Mouse (Mus musculus) ES-E14 (cell line): Measurements from ENCODE around the gene 4933403O08Rik. TPM values are rescaled to one million over a fixed set of nuclear protein-coding genes. Genes with fewer than 3 reads are reported as not detected.

Experiments used
- DNase-seq: peaks from one replicate; pipeline ENCODE4 v3.0.0-alpha.2; 2013; ENCODE audit warnings: low read depth, low spot score
- H3K27ac ChIP-seq: 2 replicates; pipeline ENCODE4 v1.5.1; 2012; ENCODE audit warnings: low read depth, mild to moderate bottlenecking, low read length, moderate library complexity, mixed read lengths; ENCODE audit not compliant: poor library complexity, insufficient read depth, severe bottlenecking
- H3K36me3 ChIP-seq: 2 replicates; pipeline ENCODE4 v1.6.1; 2012; ENCODE audit warnings: mild to moderate bottlenecking, low read length, moderate library complexity, mixed read lengths; ENCODE audit not compliant: control insufficient read depth, poor library complexity, insufficient read depth, severe bottlenecking
- H3K4me1 ChIP-seq, 2 experiments: fragments of 150-350 bp in 1 of 2; sonication (generic) in 1 of 2; 2 replicates each; pipeline ENCODE4 v1.6.1; 2012; ENCODE audit warnings: low read length in 2 of 2, mild to moderate bottlenecking in 1 of 2, mixed read lengths in 1 of 2; ENCODE audit not compliant: control insufficient read depth in 2 of 2, insufficient read depth in 2 of 2, poor library complexity in 1 of 2
- H3K4me3 ChIP-seq, 2 experiments: fragments of 150-350 bp in 1 of 2; sonication (generic) in 1 of 2; 2 replicates each; pipeline ENCODE4 v1.5.1; 2012; ENCODE audit warnings: low read length in 2 of 2, low read depth in 1 of 2, mild to moderate bottlenecking in 1 of 2, mixed read lengths in 1 of 2; ENCODE audit not compliant: insufficient read depth in 1 of 2, poor library complexity in 1 of 2, severe bottlenecking in 1 of 2
- H3K9ac ChIP-seq: 2 replicates; pipeline ENCODE4 v1.6.1; 2012; ENCODE audit warnings: low read depth, mild to moderate bottlenecking, low read length, mixed read lengths; ENCODE audit not compliant: poor library complexity, insufficient read depth, severe bottlenecking
- H3K9me3 ChIP-seq: fragments of 150-350 bp; sonication (generic); 2 replicates; pipeline ENCODE4 v1.6.1; 2012; ENCODE audit warnings: low read depth, mild to moderate bottlenecking, low read length; ENCODE audit not compliant: control insufficient read depth, insufficient read depth
- CHD2 ChIP-seq: IDR thresholded peaks from 2 replicates; pipeline ENCODE4 v1.6.1; 2014; ENCODE audit warnings: mild to moderate bottlenecking, low read depth, low read length, inconsistent platforms
- HCFC1 ChIP-seq: IDR thresholded peaks from 2 replicates; pipeline ENCODE4 v1.6.1; 2012; ENCODE audit warnings: low read length, inconsistent platforms, borderline replicate concordance; ENCODE audit not compliant: insufficient read depth
- MAFK ChIP-seq: IDR thresholded peaks from 2 replicates; pipeline ENCODE4 v1.6.1; 2014; ENCODE audit warnings: mild to moderate bottlenecking, low read depth, low read length, inconsistent platforms; ENCODE audit not compliant: insufficient read depth
- ZC3H11A ChIP-seq: IDR thresholded peaks from 2 replicates; pipeline ENCODE4 v1.6.1; 2012; ENCODE audit warnings: low read depth, mild to moderate bottlenecking, inconsistent platforms, low read length, borderline replicate concordance
- ZNF384 ChIP-seq: IDR thresholded peaks from 2 replicates; pipeline ENCODE4 v1.6.1; 2012; ENCODE audit warnings: low read depth, low read length, inconsistent platforms
- in situ Hi-C, 2 experiments: fragments of 600-800 bp; cut with MboI; formaldehyde crosslinking; loops; one replicate each; pipeline ENCODE4 v1.15.1; 2025; ENCODE audit warnings: low sequenced_read_pairs in 2 of 2, inconsistent platforms in 1 of 2; ENCODE audit not compliant: unreplicated experiment in 2 of 2
- total RNA-seq: library from RNA; depleted of rRNA; stranded (reverse); fragments of 300-350 nt; gene quantifications from 2 replicates; pipeline ENCODE4 v1.2.3, GENCODE M21; 2012; rRNA removed

4933403O08Rik gene
- 0.22 TPM in 1 of 2 replicates, not detected in the other for total RNA-seq

DNA sequence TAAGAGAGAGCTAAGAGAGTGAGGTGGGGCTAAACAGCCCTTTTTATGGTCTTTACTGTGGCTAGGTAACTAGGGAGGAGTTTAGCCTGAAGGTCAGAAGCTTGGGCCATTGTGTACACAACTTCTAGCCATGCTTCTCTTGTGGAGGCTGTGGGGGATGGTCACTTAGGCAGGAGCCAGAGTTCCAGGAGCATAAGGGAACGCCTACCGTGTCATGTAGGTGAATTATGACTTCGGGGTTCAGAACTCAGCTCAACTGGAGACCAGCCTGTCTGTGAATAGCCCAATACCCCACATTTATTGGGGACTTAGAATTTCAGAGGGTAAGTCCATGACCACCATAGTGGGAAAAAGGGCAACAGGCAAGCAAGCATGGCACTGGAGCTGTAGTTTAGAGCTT is at the start of gene 4933403O08Rik:
TSS of gene 4933403O08Rik (plus strand) at position 301 of the 400 bp plus-strand sequence.
- Histone ChIP-seq H3K36me3 (no peaks in the 10 kb centered on the region), H3K9ac (no peak within 1 kb of the TSS), H3K27ac (no peak within 1 kb of the TSS), H3K4me3 (no peak within 1 kb of the TSS), H3K4me1 (no peaks in the 10 kb centered on the region), H3K9me3 (no peaks in the 10 kb centered on the region)
- TF ChIP-seq ZC3H11A (no peak), MAFK (no peak), HCFC1 (no peak), ZNF384 (no peak), CHD2 (no peak)
- in situ Hi-C loops, result no loop called here
- DNase-seq, result no peak

DNA sequence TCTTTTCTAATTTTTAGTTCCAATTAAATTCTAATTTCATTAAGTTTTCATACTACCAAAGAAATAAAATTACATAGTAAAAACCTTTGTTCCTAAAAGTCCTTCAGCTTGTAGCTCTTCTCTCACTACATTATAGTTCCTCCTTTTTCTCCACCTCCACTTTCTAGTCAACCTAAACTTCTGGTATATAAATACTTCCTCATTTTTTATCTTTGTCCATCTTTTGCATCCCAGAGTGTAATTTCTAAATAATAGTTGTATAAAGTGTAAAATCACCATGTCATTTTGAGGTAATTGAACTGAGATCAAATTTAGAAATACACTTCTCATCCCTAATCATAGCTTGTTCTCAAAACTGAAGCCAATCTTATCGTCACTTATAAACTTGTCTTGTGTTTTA is 4.1 kb downstream of the 4933403O08Rik start:
- DNase-seq, result no peak
- no peaks in the 10 kb centered on the region for H3K9me3 ChIP-seq
- H3K36me3 ChIP-seq, result no peaks in the 10 kb centered on the region
- no peak overlapping the region for H3K9ac ChIP-seq
- no peak overlapping the region for H3K4me3 ChIP-seq
- in situ Hi-C loops, result no loop called here
- H3K4me1 ChIP-seq, result no peaks in the 10 kb centered on the region
- no peak for TF ChIP-seq ZC3H11A
- TF ChIP-seq ZNF384, result no peak
- TF ChIP-seq HCFC1, result no peak
- no peak for TF ChIP-seq CHD2
- no peak for TF ChIP-seq MAFK
- H3K27ac ChIP-seq, result no peak overlapping the region

DNA sequence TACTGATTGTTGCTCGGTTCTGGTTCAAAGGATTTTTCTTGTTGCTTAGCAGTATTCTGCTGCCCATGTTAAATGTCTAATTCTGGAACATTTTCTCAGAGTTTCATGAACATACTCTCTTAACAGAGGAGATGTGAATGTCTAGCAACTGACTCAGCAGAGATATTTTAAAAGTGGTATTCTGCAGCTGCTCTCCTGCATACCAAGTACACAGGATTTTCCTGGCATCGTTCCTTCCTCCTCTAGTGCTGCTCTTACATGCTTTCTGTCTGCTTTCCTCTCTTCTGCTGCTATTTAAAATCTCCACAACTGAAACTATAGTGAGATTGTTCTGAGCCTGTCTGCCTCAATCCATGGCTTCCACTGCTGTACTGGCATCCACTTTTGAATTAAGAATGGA is 16.7 kb downstream of the 4933403O08Rik start:
- no peaks in the 10 kb centered on the region for H3K36me3 ChIP-seq
- DNase-seq, result no peak
- no peak overlapping the region for H3K27ac ChIP-seq
- no peak overlapping the region for H3K4me3 ChIP-seq
- H3K4me1 ChIP-seq, result no peaks in the 10 kb centered on the region
- TF ChIP-seq CHD2 (no peak), HCFC1 (no peak)
- no peaks in the 10 kb centered on the region for H3K9me3 ChIP-seq
- in situ Hi-C loops, result no loop called here
- no peak overlapping the region for H3K9ac ChIP-seq

DNA sequence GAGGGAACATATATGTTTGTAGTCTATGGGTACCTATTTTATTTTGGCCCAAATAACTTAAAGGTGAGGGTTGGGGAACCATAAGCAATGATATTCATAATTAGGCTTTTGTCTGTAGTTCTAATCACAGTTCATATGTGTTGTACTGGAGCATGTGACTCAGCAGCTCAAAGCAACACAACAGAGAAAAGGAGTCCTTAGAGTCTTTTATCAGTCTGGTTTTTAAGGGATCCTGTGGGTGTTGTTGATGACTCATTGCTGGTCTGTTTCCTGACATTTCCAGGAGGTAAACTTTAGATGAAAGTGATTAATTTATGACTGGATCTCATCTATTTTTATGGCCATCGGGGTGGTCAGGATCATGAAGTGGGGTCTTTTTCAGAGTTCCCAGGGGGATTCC is 34.7 kb downstream of the 4933403O08Rik start:
- Histone ChIP-seq H3K36me3 (no peaks in the 10 kb centered on the region), H3K27ac (no peak overlapping the region), H3K4me3 (no peak overlapping the region), H3K4me1 (no peaks in the 10 kb centered on the region), H3K9me3 (no peaks in the 10 kb centered on the region), H3K9ac (no peak overlapping the region)
- TF ChIP-seq ZNF384 (no peak), CHD2 (no peak), HCFC1 (no peak), ZC3H11A (no peak), MAFK (no peak)
- no peak for DNase-seq
- in situ Hi-C loops, result no loop called here

Other genes starting within 250 kb of the 4933403O08Rik start
- gene Tex16, start 228.0 kb upstream of the 4933403O08Rik start, total RNA-seq, result 0.32 and 1.1 TPM in 2 replicates
- 13.7 and 16.8 TPM in 2 replicates for gene Apool, start 72.3 kb downstream of the 4933403O08Rik start, total RNA-seq
- not detected in 2 replicates for gene Satl1, start 167.7 kb downstream of the 4933403O08Rik start, total RNA-seq